Mouse (Mus musculus) frontal cortex, postnatal 10 days (tissue): Measurements from ENCODE around the gene Rsu1.

Experiments
- DNase-seq, 2 experiments: peaks; one replicate each; pipeline ENCODE4 v3.0.0; 2022; ENCODE audit warnings: low spot score in 2 of 2, mixed read lengths in 1 of 2

Gene Rsu1

DNA sequence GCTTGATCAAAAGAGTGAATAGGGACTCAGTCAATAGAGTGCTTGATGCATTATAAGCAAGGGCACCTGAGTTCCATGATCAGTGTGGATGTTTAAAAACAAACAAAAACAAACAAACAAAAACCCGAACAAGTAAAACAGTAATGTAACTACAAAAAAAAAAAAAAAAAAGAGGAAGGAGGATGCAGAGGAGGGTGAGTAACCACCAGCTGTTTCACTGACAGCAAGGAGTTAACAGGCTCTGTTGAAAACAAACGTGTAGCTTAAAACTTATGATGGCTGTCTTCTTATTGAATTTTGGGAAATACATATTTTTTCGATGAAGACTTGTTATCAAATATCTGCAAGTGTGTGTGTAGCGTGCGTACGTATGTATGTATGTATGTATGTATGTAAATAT is 222.6 kb downstream of the Rsu1 start:
- DNase-seq, result no peak

DNA sequence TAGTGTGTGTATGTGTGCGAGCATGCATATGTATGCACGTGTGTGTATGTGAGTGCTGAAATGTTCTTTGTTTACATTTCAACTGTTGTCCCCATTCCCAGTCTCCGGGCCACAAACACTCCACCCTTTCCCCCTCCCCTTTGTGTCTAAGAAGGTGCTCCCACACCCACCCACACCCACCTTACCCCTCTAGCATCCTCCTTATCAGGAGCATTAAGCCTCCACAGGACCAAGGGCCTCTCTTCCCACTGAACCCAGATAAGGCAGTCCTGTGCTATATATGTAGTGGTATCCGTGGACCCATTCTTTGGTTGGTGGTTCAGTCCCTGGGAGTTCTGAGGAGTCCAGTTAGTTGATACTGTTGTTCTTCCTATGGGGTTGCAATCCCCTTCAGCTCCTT is 226.7 kb downstream of the Rsu1 start:
- no peak for DNase-seq

GRCm38 (mm10) chr2:13039785-13040184 is 231.4 kb downstream of the Rsu1 start:
- DNase-seq, result no peak

DNA sequence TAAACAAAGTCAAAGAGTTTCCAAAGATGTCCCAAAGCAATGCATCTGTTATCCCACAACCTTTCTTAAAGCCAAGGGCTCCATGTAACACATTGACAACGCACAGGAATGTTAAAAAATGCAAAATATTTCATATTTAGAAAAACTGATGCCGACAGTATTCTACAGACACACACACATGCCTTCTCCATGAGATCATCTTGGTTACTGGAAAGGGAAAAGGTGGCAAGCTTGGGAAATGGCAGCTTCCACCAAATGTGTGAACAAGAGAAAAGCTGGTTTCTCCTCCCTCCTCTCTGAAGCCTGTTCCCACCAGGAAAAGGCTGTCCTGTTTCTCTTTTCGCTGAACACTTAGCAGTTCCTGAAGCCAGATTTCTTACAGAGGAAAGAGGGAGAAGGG is 232.4 kb downstream of the Rsu1 start:
- no peak for DNase-seq
